Mouse (Mus musculus): ENCODE measurements around the gene Spire2. TPM values are rescaled to one million over a fixed set of nuclear protein-coding genes. Genes with fewer than 3 reads are reported as not detected.
"Not testable (repeated sequence)": the region's sequence is repeated elsewhere in the genome, so short reads cannot be mapped to it uniquely, and the experiment has no call there.

Spire2 gene
- total and polyA plus RNA-seq, 2 experiments from 2014 or later, result 0.15 to 0.23 TPM

- H3K27ac ChIP-seq (ENCODE audit: low read depth), result no peak overlapping the region
- H3K4me3 ChIP-seq (ENCODE audit: low read depth, low read length), result no peak overlapping the region
- no peak overlapping the region for H3K9ac ChIP-seq (replicated peaks; ENCODE audit: low read depth, low read length)
- peaks cover 47% of the 10 kb centered on the region for H3K27me3 ChIP-seq (ENCODE audit: control insufficient read depth, insufficient read depth, low read length)
- 10% methylated on average over 12 of the region's 12 CpGs for WGBS
- no peak overlapping the region for H3K4me2 ChIP-seq (ENCODE audit: low read depth, low read length)
- peaks cover 20% of the 10 kb centered on the region for H3K4me1 ChIP-seq (ENCODE audit: control insufficient read depth, insufficient read depth)
- no peaks in the 10 kb centered on the region for H3K36me3 ChIP-seq (replicated peaks; ENCODE audit: control insufficient read depth, insufficient read depth, low read length)
- H3K9me3 ChIP-seq (replicated peaks; ENCODE audit: control insufficient read depth, low read length), result no peaks in the 10 kb centered on the region
- no peak for ATAC-seq (ENCODE audit: insufficient read depth, low read depth)
- TF ChIP-seq CTCF (IDR thresholded peaks at IDR 0.05; ENCODE audit: low read depth) (no peak), EP300 (IDR thresholded peaks at IDR 0.05; ENCODE audit: low read depth) (no peak)
- DNase-seq (ENCODE audit: low spot score), result no peak
Observed at GRCm38 (mm10) chr8:123412560-123413170, 80.2 kb downstream of the Spire2 start.

- no peak overlapping the region for H3K4me3 ChIP-seq (ENCODE audit: low read depth, low read length)
- DNase-seq (ENCODE audit: low spot score), result no peak
- peaks cover 47% of the 10 kb centered on the region for H3K27me3 ChIP-seq (ENCODE audit: control insufficient read depth, insufficient read depth, low read length)
- no peak overlapping the region for H3K4me2 ChIP-seq (ENCODE audit: low read depth, low read length)
- WGBS, result 9% methylated on average over 9 of the region's 9 CpGs
- H3K27ac ChIP-seq (ENCODE audit: low read depth), result no peak overlapping the region
- no peaks in the 10 kb centered on the region for H3K9me3 ChIP-seq (replicated peaks; ENCODE audit: control insufficient read depth, low read length)
- H3K9ac ChIP-seq (replicated peaks; ENCODE audit: low read depth, low read length), result no peak overlapping the region
- no peak for TF ChIP-seq CTCF (IDR thresholded peaks at IDR 0.05; ENCODE audit: low read depth)
- no peak for TF ChIP-seq EP300 (IDR thresholded peaks at IDR 0.05; ENCODE audit: low read depth)
- H3K36me3 ChIP-seq (replicated peaks; ENCODE audit: control insufficient read depth, insufficient read depth, low read length), result no peaks in the 10 kb centered on the region
- no peak for ATAC-seq (ENCODE audit: insufficient read depth, low read depth)
- H3K4me1 ChIP-seq (ENCODE audit: control insufficient read depth, insufficient read depth), result peaks cover 13% of the 10 kb centered on the region
Observed at GRCm38 (mm10) chr8:123414255-123414654, 81.7 kb downstream of the Spire2 start.

- ATAC-seq (ENCODE audit: insufficient read depth, low read depth); H3K27ac ChIP-seq (ENCODE audit: low read depth); H3K9me3 ChIP-seq (replicated peaks; ENCODE audit: control insufficient read depth, low read length); H3K4me1 ChIP-seq (ENCODE audit: control insufficient read depth, insufficient read depth); H3K36me3 ChIP-seq (replicated peaks; ENCODE audit: control insufficient read depth, insufficient read depth, low read length); H3K4me3 ChIP-seq (ENCODE audit: low read depth, low read length); H3K4me2 ChIP-seq (ENCODE audit: low read depth, low read length); DNase-seq (ENCODE audit: low spot score); H3K9ac ChIP-seq (replicated peaks; ENCODE audit: low read depth, low read length): not testable (repeated sequence)
- H3K27me3 ChIP-seq (ENCODE audit: control insufficient read depth, insufficient read depth, low read length), result peaks cover 44% of the 10 kb centered on the region
- WGBS, result 80% methylated on average over 5 of the region's 5 CpGs
Observed at GRCm38 (mm10) chr8:123414997-123415696, 82.6 kb downstream of the Spire2 start.

- TF ChIP-seq EP300 (IDR thresholded peaks at IDR 0.05; ENCODE audit: low read depth), result no peak
- no peak for TF ChIP-seq CTCF (IDR thresholded peaks at IDR 0.05; ENCODE audit: low read depth)
- H3K9me3 ChIP-seq (replicated peaks; ENCODE audit: control insufficient read depth, low read length), result no peaks in the 10 kb centered on the region
- WGBS, result 51% methylated on average over 8 of the region's 8 CpGs
- H3K9ac ChIP-seq (replicated peaks; ENCODE audit: low read depth, low read length), result no peak overlapping the region
- H3K4me1 ChIP-seq (ENCODE audit: control insufficient read depth, insufficient read depth), result 0 out of 2 replicates have a peak, but pooled peaks cover 5% of the 10 kb centered on the region
- no peak overlapping the region for H3K4me3 ChIP-seq (ENCODE audit: low read depth, low read length)
- no peak for DNase-seq (ENCODE audit: low spot score)
- no peak overlapping the region for H3K27ac ChIP-seq (ENCODE audit: low read depth)
- H3K27me3 ChIP-seq (ENCODE audit: control insufficient read depth, insufficient read depth, low read length), result peaks cover 35% of the 10 kb centered on the region
- ATAC-seq (ENCODE audit: insufficient read depth, low read depth), result no peak
- no peaks in the 10 kb centered on the region for H3K36me3 ChIP-seq (replicated peaks; ENCODE audit: control insufficient read depth, insufficient read depth, low read length)
- no peak overlapping the region for H3K4me2 ChIP-seq (ENCODE audit: low read depth, low read length)
Observed at GRCm38 (mm10) chr8:123415967-123416943, 83.7 kb downstream of the Spire2 start.

GRCm38 (mm10) chr8:123416944-123417555 is 84.5 kb downstream of the Spire2 start:
- Histone ChIP-seq H3K27me3 (ENCODE audit: control insufficient read depth, insufficient read depth, low read length) (peaks cover 31% of the 10 kb centered on the region), H3K4me1 (ENCODE audit: control insufficient read depth, insufficient read depth) (no peaks in the 10 kb centered on the region), H3K27ac (ENCODE audit: low read depth) (no peak overlapping the region), H3K9me3 (replicated peaks; ENCODE audit: control insufficient read depth, low read length) (no peaks in the 10 kb centered on the region), H3K36me3 (replicated peaks; ENCODE audit: control insufficient read depth, insufficient read depth, low read length) (no peaks in the 10 kb centered on the region), H3K9ac (replicated peaks; ENCODE audit: low read depth, low read length) (no peak overlapping the region), H3K4me2 (ENCODE audit: low read depth, low read length) (no peak overlapping the region), H3K4me3 (ENCODE audit: low read depth, low read length) (no peak overlapping the region)
- WGBS, result 66% methylated on average over 8 of the region's 8 CpGs
- DNase-seq (ENCODE audit: low spot score) (no peak), ATAC-seq (ENCODE audit: insufficient read depth, low read depth) (no peak)
- TF ChIP-seq CTCF (IDR thresholded peaks at IDR 0.05; ENCODE audit: low read depth) (no peak), EP300 (IDR thresholded peaks at IDR 0.05; ENCODE audit: low read depth) (no peak)

Other genes with a start within 250 kb of the Spire2 start
- 2,455 and 2,720 TPM in 2 replicates for gene Rpl13, start 230.4 kb upstream of the Spire2 start, total RNA-seq (2014; rRNA removed; ENCODE audit: low replicate concordance)
- 813 and 854 TPM in 2 replicates for gene Rpl13, start 230.4 kb upstream of the Spire2 start, polyA plus RNA-seq (2015; fragmentation: Nextera tagmentation; extraction: Ambion mirVana)
- gene Cpne7, start 215.3 kb upstream of the Spire2 start, total RNA-seq (2014; rRNA removed; ENCODE audit: low replicate concordance), result 0.42 and 9.0 TPM in 2 replicates
- gene Cpne7, start 215.3 kb upstream of the Spire2 start, polyA plus RNA-seq (2015; fragmentation: Nextera tagmentation; extraction: Ambion mirVana), result 0.15 and 0.16 TPM in 2 replicates
- 1.4 and 3.4 TPM in 2 replicates for gene Sult5a1, start 174.4 kb upstream of the Spire2 start, total RNA-seq (2014; rRNA removed; ENCODE audit: low replicate concordance)
- 1.6 and 2.0 TPM in 2 replicates for gene Sult5a1, start 174.4 kb upstream of the Spire2 start, polyA plus RNA-seq (2015; fragmentation: Nextera tagmentation; extraction: Ambion mirVana)
- gene Dpep1, start 146.5 kb upstream of the Spire2 start, total RNA-seq (2014; rRNA removed; ENCODE audit: low replicate concordance), result 32.3 and 58.6 TPM in 2 replicates
- 16.3 and 17.6 TPM in 2 replicates for gene Dpep1, start 146.5 kb upstream of the Spire2 start, polyA plus RNA-seq (2015; fragmentation: Nextera tagmentation; extraction: Ambion mirVana)
- gene Chmp1a, start 120.0 kb upstream of the Spire2 start, total RNA-seq (2014; rRNA removed; ENCODE audit: low replicate concordance), result 121 and 131 TPM in 2 replicates
- 91.0 and 94.3 TPM in 2 replicates for gene Chmp1a, start 120.0 kb upstream of the Spire2 start, polyA plus RNA-seq (2015; fragmentation: Nextera tagmentation; extraction: Ambion mirVana)
- gene Spata33, start 119.9 kb upstream of the Spire2 start, total RNA-seq (2014; rRNA removed; ENCODE audit: low replicate concordance), result 5.7 and 11.4 TPM in 2 replicates
- gene Spata33, start 119.9 kb upstream of the Spire2 start, polyA plus RNA-seq (2015; fragmentation: Nextera tagmentation; extraction: Ambion mirVana), result 17.1 and 21.3 TPM in 2 replicates
- gene Cdk10, start 107.9 kb upstream of the Spire2 start, total RNA-seq (2014; rRNA removed; ENCODE audit: low replicate concordance), result 26.5 and 31.9 TPM in 2 replicates
- gene Cdk10, start 107.9 kb upstream of the Spire2 start, polyA plus RNA-seq (2015; fragmentation: Nextera tagmentation; extraction: Ambion mirVana), result 14.7 and 14.8 TPM in 2 replicates
- 3.5 and 4.2 TPM in 2 replicates for gene Spata2l, start 96.5 kb upstream of the Spire2 start, total RNA-seq (2014; rRNA removed; ENCODE audit: low replicate concordance)
- gene Spata2l, start 96.5 kb upstream of the Spire2 start, polyA plus RNA-seq (2015; fragmentation: Nextera tagmentation; extraction: Ambion mirVana), result 4.5 and 4.6 TPM in 2 replicates
- gene Zfp276, start 78.5 kb upstream of the Spire2 start, total RNA-seq (2014; rRNA removed; ENCODE audit: low replicate concordance), result 19.4 and 24.0 TPM in 2 replicates
- 8.9 and 9.7 TPM in 2 replicates for gene Zfp276, start 78.5 kb upstream of the Spire2 start, polyA plus RNA-seq (2015; fragmentation: Nextera tagmentation; extraction: Ambion mirVana)
- gene Vps9d1, start 78.4 kb upstream of the Spire2 start, total RNA-seq (2014; rRNA removed; ENCODE audit: low replicate concordance), result 21.4 and 32.7 TPM in 2 replicates
- gene Vps9d1, start 78.4 kb upstream of the Spire2 start, polyA plus RNA-seq (2015; fragmentation: Nextera tagmentation; extraction: Ambion mirVana), result 15.4 and 16.1 TPM in 2 replicates
- gene Fanca, start 14.1 kb upstream of the Spire2 start, total RNA-seq (2014; rRNA removed; ENCODE audit: low replicate concordance), result 24.3 and 37.1 TPM in 2 replicates
- 6.1 and 6.7 TPM in 2 replicates for gene Fanca, start 14.1 kb upstream of the Spire2 start, polyA plus RNA-seq (2015; fragmentation: Nextera tagmentation; extraction: Ambion mirVana)
- gene Tcf25, start 41.0 kb downstream of the Spire2 start, total RNA-seq (2014; rRNA removed; ENCODE audit: low replicate concordance), result 172 and 193 TPM in 2 replicates
- gene Tcf25, start 41.0 kb downstream of the Spire2 start, polyA plus RNA-seq (2015; fragmentation: Nextera tagmentation; extraction: Ambion mirVana), result 123 and 127 TPM in 2 replicates
- not detected in 2 replicates for gene Mc1r, start 74.4 kb downstream of the Spire2 start, total RNA-seq (2014; rRNA removed; ENCODE audit: low replicate concordance)
- gene Mc1r, start 74.4 kb downstream of the Spire2 start, polyA plus RNA-seq (2015; fragmentation: Nextera tagmentation; extraction: Ambion mirVana), result not detected in 2 replicates
- 1.8 and 6.1 TPM in 2 replicates for gene Tubb3, start 78.7 kb downstream of the Spire2 start, total RNA-seq (2014; rRNA removed; ENCODE audit: low replicate concordance)
- 0.40 and 1.3 TPM in 2 replicates for gene Tubb3, start 78.7 kb downstream of the Spire2 start, polyA plus RNA-seq (2015; fragmentation: Nextera tagmentation; extraction: Ambion mirVana)
- 35.6 and 91.5 TPM in 2 replicates for gene Def8, start 90.8 kb downstream of the Spire2 start, total RNA-seq (2014; rRNA removed; ENCODE audit: low replicate concordance)
- 28.3 and 30.9 TPM in 2 replicates for gene Def8, start 90.8 kb downstream of the Spire2 start, polyA plus RNA-seq (2015; fragmentation: Nextera tagmentation; extraction: Ambion mirVana)
- 16.7 and 31.6 TPM in 2 replicates for gene Afg3l1, start 145.2 kb downstream of the Spire2 start, total RNA-seq (2014; rRNA removed; ENCODE audit: low replicate concordance)
- gene Afg3l1, start 145.2 kb downstream of the Spire2 start, polyA plus RNA-seq (2015; fragmentation: Nextera tagmentation; extraction: Ambion mirVana), result 39.9 and 41.2 TPM in 2 replicates
- gene Dbndd1, start 182.8 kb downstream of the Spire2 start, total RNA-seq (2014; rRNA removed; ENCODE audit: low replicate concordance), result 0.73 TPM in 1 of 2 replicates, not detected in the other
- 0.18 and 0.38 TPM in 2 replicates for gene Dbndd1, start 182.8 kb downstream of the Spire2 start, polyA plus RNA-seq (2015; fragmentation: Nextera tagmentation; extraction: Ambion mirVana)
- 0.76 and 1.8 TPM in 2 replicates for gene Gas8, start 186.1 kb downstream of the Spire2 start, total RNA-seq (2014; rRNA removed; ENCODE audit: low replicate concordance)
- 7.1 and 7.7 TPM in 2 replicates for gene Gas8, start 186.1 kb downstream of the Spire2 start, polyA plus RNA-seq (2015; fragmentation: Nextera tagmentation; extraction: Ambion mirVana)